Mouse (Mus musculus) splenic B cell, adult 2 months (primary cell): ENCODE results near the gene Slc27a1.
A peak's percentile ranks its signal among the peaks of the same experiment; 100 is the strongest.

Experiments used
- DNase-seq: peaks from one replicate; pipeline ENCODE4 v3.0.0-alpha.2; 2011; ENCODE audit warnings: low read depth, low spot score
- H3K27me3 ChIP-seq: 2 replicates; pipeline ENCODE4 v1.6.1; 2012; ENCODE audit warnings: mild to moderate bottlenecking, low read length, moderate library complexity, mixed read lengths; ENCODE audit not compliant: control insufficient read depth, poor library complexity, insufficient read depth, severe bottlenecking
- H3K36me3 ChIP-seq: 2 replicates; pipeline ENCODE4 v1.6.1; 2012; ENCODE audit warnings: mild to moderate bottlenecking, low read length, moderate library complexity, mixed read lengths; ENCODE audit not compliant: control insufficient read depth, poor library complexity, insufficient read depth, severe bottlenecking

Gene Slc27a1

DNA sequence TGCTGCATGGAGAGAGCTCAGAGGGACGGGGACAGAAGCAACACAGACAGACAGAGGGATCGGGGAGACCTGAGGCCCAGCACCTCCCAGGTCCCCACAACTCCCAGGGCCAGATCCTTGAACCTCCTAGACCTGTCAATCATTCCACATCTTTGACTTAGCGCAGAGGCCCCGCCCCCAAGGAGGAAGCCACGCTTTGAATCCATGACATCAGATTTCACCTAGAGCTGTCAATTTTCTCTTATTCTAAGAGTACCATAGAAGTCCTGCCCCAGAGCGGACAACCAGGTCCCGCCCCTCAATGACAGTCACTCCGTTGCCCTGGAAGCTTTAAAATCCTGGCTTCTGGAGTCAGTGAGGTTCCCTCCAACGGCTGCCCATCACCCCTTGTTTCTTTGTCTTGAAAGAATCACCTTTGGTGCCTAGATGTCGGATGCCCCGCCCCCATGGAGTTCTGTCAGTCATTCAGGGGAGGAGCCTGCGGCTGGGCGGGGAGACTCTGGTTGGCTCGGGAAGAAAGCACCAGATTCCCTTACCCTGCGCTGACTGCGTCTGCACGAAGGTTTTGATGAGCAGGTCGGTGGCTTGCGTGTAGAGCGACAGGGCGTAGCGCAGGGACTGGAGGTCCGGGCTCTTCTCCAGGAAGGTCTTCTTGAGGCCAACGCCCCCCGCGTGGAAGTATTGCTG is 65.4 kb downstream of the Slc27a1 start:
- H3K27me3 ChIP-seq: peaks cover 3% of the 10 kb centered on the region; the same call in 1 of the 2 replicates
- peak; percentile 72 for DNase-seq
- no peaks in the 10 kb centered on the region for H3K36me3 ChIP-seq
